Mouse (Mus musculus) midbrain, postnatal 0 days (tissue): ENCODE measurements around the gene Med26. TPM values are rescaled to one million over a fixed set of nuclear protein-coding genes. Genes with fewer than 3 reads are reported as not detected.

Experiments used
- ATAC-seq: fragments of 200-750 bp; cut with Nextera tagmentation; 2 replicates; pipeline ENCODE4 v1.8.0; 2017; ENCODE audit warnings: moderate number of reproducible peaks, mild to moderate bottlenecking, moderate TSS enrichment, moderate library complexity; ENCODE audit not compliant: low FRiP score
- DNase-seq: peaks from one replicate; pipeline ENCODE4 v3.0.0-alpha.2; 2015; ENCODE audit warnings: low spot score
- H3K27ac ChIP-seq: fragments of 300-500 bp; sonication (generic); 2 replicates; pipeline ENCODE4 v1.5.1; 2014; ENCODE audit warnings: low read depth, mild to moderate bottlenecking, low read length, mixed read lengths
- H3K27me3 ChIP-seq: fragments of 300-500 bp; sonication (generic); 2 replicates; pipeline ENCODE4 v1.6.1; 2014; ENCODE audit warnings: low read length, control low read depth, mixed read lengths; ENCODE audit not compliant: insufficient read depth
- H3K36me3 ChIP-seq: fragments of 300-500 bp; sonication (generic); 2 replicates; pipeline ENCODE4 v1.6.1; 2014; ENCODE audit warnings: low read length, control low read depth, mixed read lengths; ENCODE audit not compliant: insufficient read depth
- H3K4me1 ChIP-seq: fragments of 300-500 bp; sonication (generic); 2 replicates; pipeline ENCODE4 v1.6.1; 2014; ENCODE audit warnings: mild to moderate bottlenecking, control low read depth, antibody characterized with exemption, low read length, mixed read lengths; ENCODE audit not compliant: insufficient read depth
- H3K4me2 ChIP-seq: fragments of 300-500 bp; sonication (generic); 2 replicates; pipeline ENCODE4 v1.6.1; 2014; ENCODE audit warnings: low read depth, mild to moderate bottlenecking, low read length, mixed read lengths; ENCODE audit not compliant: poor library complexity, severe bottlenecking
- H3K4me3 ChIP-seq: fragments of 300-500 bp; sonication (generic); 2 replicates; pipeline ENCODE4 v1.5.1; 2014; ENCODE audit warnings: low read depth, mild to moderate bottlenecking, low read length, moderate library complexity
- H3K9ac ChIP-seq: fragments of 300-500 bp; sonication (generic); replicated peaks from 2 replicates; pipeline ENCODE4 v1.6.1; 2014; ENCODE audit warnings: mild to moderate bottlenecking, low read length, moderate library complexity, mixed read lengths; ENCODE audit not compliant: poor library complexity, severe bottlenecking
- H3K9me3 ChIP-seq: fragments of 300-500 bp; sonication (generic); 2 replicates; pipeline ENCODE4 v1.6.1; 2016; ENCODE audit warnings: low read length, control low read depth
- CTCF ChIP-seq: IDR thresholded peaks from 2 replicates; pipeline ENCODE4 v1.5.1; 2016; ENCODE audit warnings: antibody characterized with exemption, mild to moderate bottlenecking
- WGBS: fragments of 180-500 bp; shearing (Covaris S2); extraction: QIAGEN DNeasy Blood & Tissue Kit; methylation state at CpG from one replicate; pipeline ENCODE4 v1.1.7; 2014; 5-methylcytosine and 5-hydroxymethylcytosine counted together
- polyA plus RNA-seq: library from polyadenylated mRNA; unstranded; fragments of >200 nt; fragmentation: Nextera tagmentation; extraction: Ambion mirVana; gene quantifications from 2 replicates; pipeline ENCODE4 v1.2.1, GENCODE M21; 2015
- total RNA-seq: library from RNA; depleted of rRNA; stranded (reverse); fragments of >200 nt; gene quantifications from 2 replicates; pipeline ENCODE4 v1.2.3, GENCODE M21; 2014; rRNA removed

Med26 gene
- total RNA-seq (16.2 and 17.8 TPM in 2 replicates), polyA plus RNA-seq (17.4 and 19.1 TPM in 2 replicates)

DNA sequence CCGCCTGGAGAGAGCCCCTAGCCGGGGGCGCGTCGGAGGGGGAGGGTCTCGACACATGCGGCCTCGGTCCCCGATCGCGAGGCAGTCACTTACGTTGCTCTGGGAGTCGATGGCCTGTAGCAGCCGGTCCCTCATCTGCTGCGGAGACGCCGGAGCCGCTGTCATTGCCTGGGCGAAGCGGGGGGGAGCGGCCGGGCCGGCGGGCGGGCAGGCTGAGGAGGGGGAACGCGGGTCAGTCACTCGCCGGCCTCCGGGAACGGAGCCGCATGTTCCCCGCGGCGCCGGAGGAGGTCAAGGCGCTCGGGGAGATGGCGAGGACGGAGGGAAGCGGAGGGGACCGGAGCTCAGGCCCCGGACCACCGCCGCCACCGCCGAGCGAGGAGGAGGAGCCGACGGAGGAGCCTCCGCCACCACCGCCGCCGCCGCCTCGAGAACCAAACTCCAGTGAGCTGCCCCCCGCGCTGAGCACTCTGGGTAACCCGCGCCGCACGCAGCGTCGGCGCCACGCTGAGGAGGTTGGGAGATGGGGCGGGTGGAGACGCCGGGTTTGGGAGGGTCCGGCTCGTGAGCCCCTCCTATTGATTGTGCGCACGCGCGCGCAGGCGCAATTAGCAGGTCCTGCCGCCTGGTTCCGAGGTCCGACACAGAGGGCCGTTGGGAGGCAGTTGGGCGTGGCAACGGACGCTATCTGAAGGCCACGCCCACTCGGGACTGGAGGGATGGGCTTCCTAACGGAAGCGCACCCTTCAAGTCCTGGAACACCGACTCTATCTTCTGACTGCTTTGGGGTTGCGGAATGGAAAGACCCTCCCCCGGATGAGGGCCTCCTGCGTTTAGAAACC, at the start of gene Med26:
Gene Med26 (minus strand): TSS at position 469 of the 842 bp plus-strand sequence.
- peak; percentile 97 for ATAC-seq
- Histone ChIP-seq H3K4me3 (peak within 1 kb of the TSS; percentile 59), H3K9ac (peak within 1 kb of the TSS; percentile 88), H3K27ac (peak within 1 kb of the TSS; percentile 82), H3K27me3 (no peaks in the 10 kb centered on the region), H3K9me3 (no peaks in the 10 kb centered on the region), H3K4me1 (peaks cover 11% of the 10 kb centered on the region; the same call in 1 of the 2 replicates), H3K4me2 (peak within 1 kb of the TSS; percentile 96), H3K36me3 (peaks cover 10% of the 10 kb centered on the region)
- peak; percentile 100 for DNase-seq
- WGBS: under 1% methylated on average over 84 of the region's 92 CpGs
- peak; percentile 33 for TF ChIP-seq CTCF

DNA sequence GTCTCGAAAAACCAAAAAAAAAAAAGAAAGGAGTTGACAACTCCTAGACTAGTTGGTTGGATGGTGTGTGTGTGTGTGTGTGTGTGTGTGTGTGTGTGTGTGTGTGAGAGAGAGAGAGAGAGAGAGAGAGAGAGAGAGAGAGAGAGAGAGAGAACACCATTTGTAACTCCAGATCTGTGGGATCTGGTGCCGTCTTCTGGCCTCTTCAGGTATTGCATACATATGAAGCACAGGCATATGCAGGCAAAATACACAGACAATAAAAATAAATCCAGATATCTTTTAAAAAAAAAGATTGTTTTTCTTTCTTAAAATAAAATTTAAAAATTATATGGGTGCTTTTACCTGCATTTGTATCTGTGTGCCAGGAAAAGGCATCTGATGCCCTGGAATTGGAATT, 42.1 kb upstream of the Med26 start:
- Histone ChIP-seq H3K9ac (no peak overlapping the region), H3K9me3 (no peaks in the 10 kb centered on the region), H3K36me3 (no peaks in the 10 kb centered on the region), H3K4me3 (no peak overlapping the region), H3K4me2 (no peak overlapping the region), H3K4me1 (no peaks in the 10 kb centered on the region), H3K27me3 (no peaks in the 10 kb centered on the region), H3K27ac (no peak overlapping the region)
- no peak for DNase-seq
- 54% methylated on average over 2 of the region's 2 CpGs for WGBS
- peak; percentile 66 for TF ChIP-seq CTCF
- no peak for ATAC-seq

DNA sequence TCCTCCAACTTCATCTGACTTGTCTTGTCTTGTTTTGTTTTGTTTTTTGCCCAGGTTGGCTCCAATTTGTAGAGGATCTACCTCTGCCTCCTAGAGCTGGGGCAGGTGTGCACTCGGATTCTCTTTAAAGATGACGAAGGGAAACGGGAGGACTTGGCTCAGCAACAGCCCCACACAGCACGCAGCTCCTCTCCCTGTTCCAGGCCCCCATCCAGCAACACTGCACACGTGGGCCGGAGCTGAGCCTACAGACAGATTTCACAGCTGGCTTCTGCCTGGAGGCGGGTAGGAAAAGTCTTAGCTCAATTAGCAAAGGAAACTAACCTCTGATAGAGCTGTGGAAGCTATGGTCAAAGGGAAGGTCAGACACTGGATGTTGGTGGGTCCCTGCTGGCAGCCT, 41.2 kb upstream of the Med26 start:
- WGBS: 79% methylated on average over 7 of the region's 7 CpGs
- ATAC-seq (no peak), DNase-seq (no peak)

DNA sequence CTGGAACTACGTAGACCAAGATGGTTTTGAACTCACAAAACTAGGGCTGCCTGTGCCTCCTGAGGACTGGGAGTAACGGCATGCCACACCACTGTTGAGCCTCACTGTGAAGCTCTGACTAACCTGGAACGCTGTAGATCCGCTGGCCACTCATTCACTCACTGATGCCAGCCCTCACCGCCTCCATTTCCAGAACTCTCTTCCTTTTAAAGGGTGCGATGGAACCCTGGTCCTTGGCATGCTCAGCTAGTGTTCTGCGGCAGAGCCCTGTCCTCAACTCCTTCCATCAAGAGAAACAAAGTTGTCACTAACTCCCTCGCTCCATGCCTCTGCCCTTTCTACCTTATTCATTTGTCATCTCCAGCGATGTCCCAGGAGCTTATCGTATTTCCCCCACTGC, 40.8 kb upstream of the Med26 start:
- WGBS: 91% methylated on average over 10 of the region's 10 CpGs
- H3K4me3 ChIP-seq: no peak overlapping the region

More for the DNA sequence above, 41.2 kb upstream of the Med26 start:
- Histone ChIP-seq H3K36me3 (no peaks in the 10 kb centered on the region), H3K9me3 (no peaks in the 10 kb centered on the region), H3K4me3 (no peak overlapping the region), H3K4me2 (no peak overlapping the region), H3K4me1 (no peaks in the 10 kb centered on the region), H3K27ac (no peak overlapping the region), H3K27me3 (no peaks in the 10 kb centered on the region), H3K9ac (no peak overlapping the region)
- TF ChIP-seq CTCF: no peak

DNA sequence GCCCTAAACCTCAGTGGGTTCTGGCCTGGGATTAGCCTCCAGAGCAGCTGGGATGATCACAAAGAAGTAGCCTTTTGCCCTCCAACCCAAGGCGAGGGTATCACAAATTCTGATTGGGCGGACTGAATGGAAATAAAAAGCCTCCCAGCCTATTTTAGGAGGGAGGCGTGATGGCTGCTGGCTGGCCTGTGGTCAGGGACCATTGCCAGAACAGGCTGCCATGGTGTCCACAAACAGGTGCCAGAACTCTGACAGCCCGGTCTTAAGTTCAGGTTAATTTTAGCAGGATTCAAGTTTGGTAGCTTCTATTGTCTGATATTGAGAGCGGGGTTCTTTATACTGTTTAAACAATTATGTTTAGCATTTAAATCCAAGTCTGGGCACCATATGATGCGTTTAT, 39.7 kb upstream of the Med26 start:
- H3K9ac ChIP-seq: no peak overlapping the region
- no peaks in the 10 kb centered on the region for H3K27me3 ChIP-seq
- TF ChIP-seq CTCF: no peak
- H3K4me3 ChIP-seq: no peak overlapping the region
- no peaks in the 10 kb centered on the region for H3K4me1 ChIP-seq
- ATAC-seq (no peak), DNase-seq (peak; percentile 31)
- H3K4me2 ChIP-seq: no peak overlapping the region
- H3K27ac ChIP-seq: no peak overlapping the region
- H3K9me3 ChIP-seq: no peaks in the 10 kb centered on the region
- WGBS: 66% methylated on average over 6 of the region's 6 CpGs
- H3K36me3 ChIP-seq: no peaks in the 10 kb centered on the region; the same call in 1 of the 2 replicates

More for the DNA sequence above, 40.8 kb upstream of the Med26 start:
- Histone ChIP-seq H3K4me1 (no peaks in the 10 kb centered on the region), H3K27ac (no peak overlapping the region), H3K9me3 (no peaks in the 10 kb centered on the region), H3K4me2 (no peak overlapping the region), H3K27me3 (no peaks in the 10 kb centered on the region), H3K36me3 (no peaks in the 10 kb centered on the region), H3K9ac (no peak overlapping the region)
- DNase-seq (no peak), ATAC-seq (no peak)
- TF ChIP-seq CTCF: no peak

DNA sequence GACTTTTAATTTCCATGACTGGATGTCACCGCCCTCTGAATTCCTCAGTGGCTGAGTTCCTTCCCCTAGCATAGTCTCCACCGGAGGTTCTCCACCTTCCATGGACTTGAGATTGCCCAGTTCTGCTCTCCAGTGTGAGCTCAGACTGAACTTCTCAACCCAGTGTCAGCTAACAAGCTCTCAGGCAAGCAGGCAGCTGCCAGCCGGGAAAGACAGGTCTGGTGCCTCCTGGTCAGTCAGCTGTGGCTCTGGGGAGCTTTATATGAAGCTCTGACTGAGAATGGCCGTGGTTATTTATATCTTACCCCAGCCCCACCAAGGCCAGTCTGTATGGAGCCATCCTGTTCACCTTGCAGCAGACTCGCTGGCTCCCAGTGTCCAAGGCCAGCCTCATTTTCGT, 36.3 kb upstream of the Med26 start:
- Histone ChIP-seq H3K4me3 (no peak overlapping the region), H3K9me3 (no peaks in the 10 kb centered on the region), H3K9ac (no peak overlapping the region), H3K27me3 (no peaks in the 10 kb centered on the region), H3K4me1 (no peaks in the 10 kb centered on the region), H3K36me3 (peaks cover 5% of the 10 kb centered on the region; the same call in 1 of the 2 replicates), H3K27ac (no peak overlapping the region), H3K4me2 (no peak overlapping the region)
- WGBS: 82% methylated on average over 6 of the region's 6 CpGs
- TF ChIP-seq CTCF: no peak
- no peak for DNase-seq
- ATAC-seq: no peak
